Mouse (Mus musculus): ENCODE data around the gene Epx. TPM values are rescaled to one million over a fixed set of nuclear protein-coding genes. Genes with fewer than 3 reads are reported as not detected.

Epx gene
- total and polyA plus RNA-seq, 3 experiments, result 0.03 TPM; not detected in 2

- Histone ChIP-seq H3K9me3 (replicated peaks; ENCODE audit: insufficient read depth, low read length) (no peaks in the 10 kb centered on the region), H3K79me2 (ENCODE audit: control insufficient read depth, insufficient read depth, low read length, poor library complexity) (no peaks in the 10 kb centered on the region), H3K27me3 (ENCODE audit: control insufficient read depth in 1 of 2, insufficient read depth in 2 of 2, low read length in 2 of 2) (peaks cover 10 to 15% of the 10 kb centered on the region in 2 experiments), H3K27ac (ENCODE audit: control insufficient read depth, low read depth, low read length) (no peak overlapping the region), H3K9ac (ENCODE audit: control insufficient read depth, low read depth, low read length, poor library complexity, severe bottlenecking) (no peak overlapping the region), H3K4me1 (ENCODE audit: control insufficient read depth in 1 of 2, insufficient read depth in 2 of 2, low read length in 2 of 2) (peaks cover 0 to 5% of the 10 kb centered on the region in 2 experiments; a peak in 2 of 4 replicates), H3K4me3 (ENCODE audit: control insufficient read depth in 1 of 2, insufficient read depth in 1 of 2, low read depth in 2 of 2, low read length in 2 of 2) (no peak overlapping the region), H3K36me3 (ENCODE audit: control insufficient read depth in 1 of 2, insufficient read depth in 2 of 2, low read length in 2 of 2) (no peaks in the 10 kb centered on the region; a peak in 1 of 4 replicates)
- peak; percentile 74 for TF ChIP-seq RAD21 (IDR thresholded peaks at IDR 0.05; ENCODE audit: low read depth, low read length)
- no peak for TF ChIP-seq E2F4 (IDR thresholded peaks at IDR 0.05; ENCODE audit: borderline replicate concordance, low read depth, low read length)
- no peak for TF ChIP-seq TBP (IDR thresholded peaks at IDR 0.05; ENCODE audit: low read depth, low read length)
- TF ChIP-seq ZC3H11A (IDR thresholded peaks at IDR 0.05; ENCODE audit: low read depth, low read length), result peak; percentile 41; the same call in 1 of the 2 replicates
- peak; percentile 69 for TF ChIP-seq ZNF384 (IDR thresholded peaks at IDR 0.05; ENCODE audit: low read depth, low read length)
- no peak for TF ChIP-seq ZMIZ1 (IDR thresholded peaks at IDR 0.05; ENCODE audit: low read depth, low read length)
- peak; percentile 77 for TF ChIP-seq SMC3 (IDR thresholded peaks at IDR 0.05; ENCODE audit: low read depth, low read length)
- no peak for TF ChIP-seq UBTF (IDR thresholded peaks at IDR 0.05; ENCODE audit: borderline replicate concordance, insufficient read depth, low read depth, low read length)
- TF ChIP-seq CTCF (IDR thresholded peaks at IDR 0.05 in 2 of 3, conservative IDR thresholded peaks at IDR 0.05 in 1 of 3; ENCODE audit: control insufficient read depth in 1 of 3, insufficient read depth in 1 of 3, low read depth in 2 of 3, low read length in 3 of 3, poor library complexity in 1 of 3, severe bottlenecking in 1 of 3), result peak; percentile 71 to 79 (median 76)
- DNase-seq (ENCODE audit: low read depth, low spot score), result peak; percentile 77
Measured at GRCm38 (mm10) chr11:87883493-87883892, 8.2 kb upstream of the Epx start.

GRCm38 (mm10) chr11:87881714-87882113 lies 6.4 kb upstream of the Epx start:
- Histone ChIP-seq H3K79me2 (ENCODE audit: control insufficient read depth, insufficient read depth, low read length, poor library complexity) (no peaks in the 10 kb centered on the region), H3K27me3 (ENCODE audit: control insufficient read depth in 1 of 2, insufficient read depth in 2 of 2, low read length in 2 of 2) (peaks cover 10 to 11% of the 10 kb centered on the region in 2 experiments; a peak in 3 of 4 replicates), H3K4me1 (ENCODE audit: control insufficient read depth in 1 of 2, insufficient read depth in 2 of 2, low read length in 2 of 2) (peaks cover 0 to 5% of the 10 kb centered on the region in 2 experiments; a peak in 2 of 4 replicates), H3K27ac (ENCODE audit: control insufficient read depth, low read depth, low read length) (no peak overlapping the region), H3K9ac (ENCODE audit: control insufficient read depth, low read depth, low read length, poor library complexity, severe bottlenecking) (no peak overlapping the region), H3K9me3 (replicated peaks; ENCODE audit: insufficient read depth, low read length) (no peaks in the 10 kb centered on the region), H3K36me3 (ENCODE audit: control insufficient read depth in 1 of 2, insufficient read depth in 2 of 2, low read length in 2 of 2) (no peaks in the 10 kb centered on the region; a peak in 1 of 4 replicates), H3K4me3 (ENCODE audit: control insufficient read depth in 1 of 2, insufficient read depth in 1 of 2, low read depth in 2 of 2, low read length in 2 of 2) (no peak overlapping the region)
- no peak for DNase-seq (ENCODE audit: low read depth, low spot score)
- TF ChIP-seq SMC3 (IDR thresholded peaks at IDR 0.05; ENCODE audit: low read depth, low read length) (no peak), RAD21 (IDR thresholded peaks at IDR 0.05; ENCODE audit: low read depth, low read length) (no peak), CHD2 (IDR thresholded peaks at IDR 0.05; ENCODE audit: low read length) (no peak), POLR2AphosphoS5 (IDR thresholded peaks at IDR 0.05; ENCODE audit: borderline replicate concordance, low read depth, low read length) (no peak), MEF2A (IDR thresholded peaks at IDR 0.05; ENCODE audit: extremely low read depth, insufficient replicate concordance, low read depth, low read length, poor library complexity, severe bottlenecking) (no peak), GABPA (IDR thresholded peaks at IDR 0.05; ENCODE audit: low read depth, low read length) (no peak), POLR2A (IDR thresholded peaks at IDR 0.05; ENCODE audit: control insufficient read depth in 1 of 2, insufficient read depth in 1 of 2, low read depth in 1 of 2, low read length in 2 of 2, poor library complexity in 1 of 2) (no peak), CTCF (IDR thresholded peaks at IDR 0.05 in 2 of 3, conservative IDR thresholded peaks at IDR 0.05 in 1 of 3; ENCODE audit: control insufficient read depth in 1 of 3, insufficient read depth in 1 of 3, low read depth in 2 of 3, low read length in 3 of 3, poor library complexity in 1 of 3, severe bottlenecking in 1 of 3) (no peak), MXI1 (IDR thresholded peaks at IDR 0.05; ENCODE audit: low read depth, low read length) (no peak), TAL1 (IDR thresholded peaks at IDR 0.05; ENCODE audit: low read length) (no peak), ZKSCAN1 (IDR thresholded peaks at IDR 0.05; ENCODE audit: low read depth, low read length) (no peak)

Data from MEL (cell line).